Mouse (Mus musculus) megakaryocyte-erythroid progenitor cell, adult 5 weeks (primary cell): ENCODE data around the gene Vmn1r139. TPM values are rescaled to one million over a fixed set of nuclear protein-coding genes. Genes with fewer than 3 reads are reported as not detected.

Experiments used
- polyA plus RNA-seq: library from polyadenylated mRNA; stranded (reverse); fragments of >175 nt; gene quantifications from 2 replicates; pipeline ENCODE4 v1.2.3, GENCODE M21; 2012

Gene Vmn1r139
- polyA plus RNA-seq = not detected in 2 replicates

GRCm38 (mm10) chr7:22068757-22069156 lies at the start of gene Vmn1r139:
Vmn1r139 (plus strand) TSS chr7:22069057.

DNA sequence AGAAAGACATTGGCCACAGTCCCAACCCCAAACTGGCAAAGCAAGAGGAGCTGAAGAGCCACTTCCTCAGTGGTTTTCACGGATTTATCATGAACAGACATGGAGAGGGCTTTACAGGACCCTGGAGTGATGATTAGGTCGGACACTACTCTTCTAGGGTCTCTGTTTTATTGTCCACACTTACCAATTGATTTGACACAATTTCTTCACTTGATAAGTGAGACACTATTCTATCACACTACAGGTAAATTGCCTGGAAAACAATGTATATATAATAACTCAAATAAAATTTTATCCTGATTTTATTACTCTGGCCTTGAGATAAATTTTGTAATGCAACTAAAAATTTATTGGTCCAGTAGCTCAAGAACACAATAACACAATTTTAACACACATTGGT lies 40.1 kb upstream of the Vmn1r139 start, which contains the start of gene Vmn1r138:
Gene Vmn1r138 (minus strand): TSS at position 101 of the 400 bp plus-strand sequence.

DNA sequence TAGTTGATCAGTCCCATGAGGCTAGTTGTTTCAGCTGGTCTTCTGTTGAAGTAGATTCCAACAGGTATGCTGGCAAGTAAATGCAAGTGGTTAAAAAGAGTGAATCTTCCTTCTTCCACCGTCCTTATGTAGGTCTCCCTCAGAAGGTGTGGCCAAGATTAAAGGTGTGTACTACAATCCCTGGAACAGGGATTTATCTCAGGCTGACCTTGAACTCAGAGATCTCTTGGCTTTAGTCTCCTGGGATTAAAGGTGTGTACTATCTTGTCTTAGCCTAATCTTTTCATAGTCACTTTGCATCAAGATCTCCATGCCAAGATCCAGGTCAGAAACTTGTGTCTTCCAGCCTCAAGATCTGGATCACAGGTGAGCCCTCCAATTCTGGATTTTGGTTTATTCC lies 12.7 kb upstream of the Vmn1r139 start, which contains the start of gene Gm6176:
Gene Gm6176 (minus strand): TSS at position 101 of the 400 bp plus-strand sequence.

GRCm38 (mm10) chr7:22118145-22118544 lies 49.3 kb downstream of the Vmn1r139 start, which contains the start of gene Gm16451:
Gm16451 (minus strand) TSS chr7:22118245.

GRCm38 (mm10) chr7:22134641-22135040 lies 65.8 kb downstream of the Vmn1r139 start, which contains the start of gene Gm10666:
Gm10666 (minus strand) TSS chr7:22134741.

Other genes with a start within 250 kb of the Vmn1r139 start
- gene Vmn1r135, start 236.7 kb upstream of the Vmn1r139 start, polyA plus RNA-seq = not detected in 2 replicates
- not detected in 2 replicates for gene Gm5725, start 224.8 kb upstream of the Vmn1r139 start, polyA plus RNA-seq
- gene Gm5891, start 147.8 kb upstream of the Vmn1r139 start, polyA plus RNA-seq = not detected in 2 replicates
- gene Vmn1r137, start 74.5 kb upstream of the Vmn1r139 start, polyA plus RNA-seq = not detected in 2 replicates
- gene Vmn1r138, start 40.2 kb upstream of the Vmn1r139 start, polyA plus RNA-seq = not detected in 2 replicates
- gene Gm6176, start 12.8 kb upstream of the Vmn1r139 start, polyA plus RNA-seq = not detected in 2 replicates
- gene Gm16451, start 49.2 kb downstream of the Vmn1r139 start, polyA plus RNA-seq = not detected in 2 replicates
- not detected in 2 replicates for gene Gm10666, start 65.7 kb downstream of the Vmn1r139 start, polyA plus RNA-seq
- not detected in 2 replicates for gene Vmn1r142, start 95.0 kb downstream of the Vmn1r139 start, polyA plus RNA-seq
- not detected in 2 replicates for gene Vmn1r143, start 120.3 kb downstream of the Vmn1r139 start, polyA plus RNA-seq
- not detected in 2 replicates for gene Gm8653, start 132.2 kb downstream of the Vmn1r139 start, polyA plus RNA-seq
- gene Gm8453, start 160.4 kb downstream of the Vmn1r139 start, polyA plus RNA-seq = not detected in 2 replicates